Mouse (Mus musculus) adrenal gland, adult 2 months (tissue): Measurements from ENCODE around the gene Cby3. TPM values are rescaled to one million over a fixed set of nuclear protein-coding genes. Genes with fewer than 3 reads are reported as not detected.

Experiments
- DNase-seq: peaks from one replicate; pipeline ENCODE4 v3.0.0; 2021
- polyA plus RNA-seq: library from polyadenylated mRNA; depleted of rRNA; stranded (reverse); fragments of >200 nt; gene quantifications from 2 replicates; pipeline ENCODE4 v1.2.3, GENCODE M21; 2012
- total RNA-seq, 2 experiments: library from RNA; stranded (reverse); gene quantifications; 2 replicates each; pipeline ENCODE4 v1.2.3; 2021

The Cby3 gene
- total and polyA plus RNA-seq, 3 experiments: not detected

GRCm38 (mm10) chr11:50364548-50364947 lies 10.3 kb downstream of the Cby3 start:
- peak; percentile 74 for DNase-seq

- no peak for DNase-seq
Observed at GRCm38 (mm10) chr11:50365322-50365721, 11.1 kb downstream of the Cby3 start.

GRCm38 (mm10) chr11:50367531-50367930 lies 13.3 kb downstream of the Cby3 start:
- no peak for DNase-seq

- DNase-seq: peak; percentile 28
Observed at GRCm38 (mm10) chr11:50369360-50369911, 15.2 kb downstream of the Cby3 start.

- no peak for DNase-seq
Observed at GRCm38 (mm10) chr11:50370969-50371368, 16.7 kb downstream of the Cby3 start.

- peak; percentile 75 for DNase-seq
Observed at GRCm38 (mm10) chr11:50371399-50371841, 17.2 kb downstream of the Cby3 start.

GRCm38 (mm10) chr11:50371911-50372310 lies 17.6 kb downstream of the Cby3 start:
- DNase-seq: no peak

- DNase-seq: no peak
Observed at GRCm38 (mm10) chr11:50373086-50373485, 18.8 kb downstream of the Cby3 start.

- no peak for DNase-seq
Observed at GRCm38 (mm10) chr11:50373621-50374020, 19.4 kb downstream of the Cby3 start.

- DNase-seq: no peak
Observed at GRCm38 (mm10) chr11:50374286-50375015, 20.2 kb downstream of the Cby3 start.

- DNase-seq: no peak
Observed at GRCm38 (mm10) chr11:50375421-50375820, 21.2 kb downstream of the Cby3 start.

- no peak for DNase-seq
Observed at GRCm38 (mm10) chr11:50376156-50376790, 22.0 kb downstream of the Cby3 start.

GRCm38 (mm10) chr11:50376911-50377891 lies 22.9 kb downstream of the Cby3 start, which contains the start of gene Hnrnph1:
Gene Hnrnph1, plus strand, starts transcription at chr11:50376990.
- peak; percentile 98 for DNase-seq

- peak; percentile 94 for DNase-seq
Observed at GRCm38 (mm10) chr11:50377892-50378684, 23.8 kb downstream of the Cby3 start.

- no peak for DNase-seq
Observed at GRCm38 (mm10) chr11:50379023-50379752, 24.9 kb downstream of the Cby3 start.

GRCm38 (mm10) chr11:50381311-50381710 lies 27.0 kb downstream of the Cby3 start:
- DNase-seq: no peak

GRCm38 (mm10) chr11:50387167-50387679 lies 33.0 kb downstream of the Cby3 start:
- no peak for DNase-seq

GRCm38 (mm10) chr11:50387697-50388096 lies 33.4 kb downstream of the Cby3 start:
- no peak for DNase-seq

GRCm38 (mm10) chr11:50388217-50388929 lies 34.1 kb downstream of the Cby3 start:
- no peak for DNase-seq
